Mouse (Mus musculus) forebrain, embryonic 16.5 days (tissue): ENCODE results near the gene Ikzf1. TPM values are rescaled to one million over a fixed set of nuclear protein-coding genes. Genes with fewer than 3 reads are reported as not detected.

Source experiments
- ATAC-seq: fragments of 200-750 bp; cut with Nextera tagmentation; 2 replicates; pipeline ENCODE4 v1.8.0; 2017; ENCODE audit warnings: mild to moderate bottlenecking, moderate library complexity
- H3K27ac ChIP-seq: fragments of 300-500 bp; sonication (generic); 2 replicates; pipeline ENCODE4 v1.5.1; 2014; ENCODE audit warnings: low read length, control low read depth
- H3K27me3 ChIP-seq: fragments of 300-500 bp; sonication (generic); replicated peaks from 2 replicates; pipeline ENCODE4 v1.6.1; 2014; ENCODE audit warnings: low read length; ENCODE audit not compliant: control insufficient read depth, insufficient read depth
- H3K36me3 ChIP-seq: fragments of 300-500 bp; sonication (generic); 2 replicates; pipeline ENCODE4 v1.6.1; 2014; ENCODE audit not compliant: control insufficient read depth, insufficient read depth
- H3K4me1 ChIP-seq: fragments of 300-500 bp; sonication (generic); replicated peaks from 2 replicates; pipeline ENCODE4 v1.6.1; 2014; ENCODE audit warnings: low read length; ENCODE audit not compliant: control insufficient read depth, insufficient read depth
- H3K4me2 ChIP-seq: fragments of 300-500 bp; sonication (generic); 2 replicates; pipeline ENCODE4 v1.6.1; 2014; ENCODE audit warnings: mild to moderate bottlenecking, low read length, control low read depth
- H3K4me3 ChIP-seq: fragments of 300-500 bp; sonication (generic); replicated peaks from 2 replicates; pipeline ENCODE4 v1.5.1; 2014; ENCODE audit warnings: mild to moderate bottlenecking, low read length, control low read depth
- H3K9ac ChIP-seq: fragments of 300-500 bp; sonication (generic); replicated peaks from 2 replicates; pipeline ENCODE4 v1.6.1; 2014; ENCODE audit warnings: low read depth, low read length, control low read depth
- H3K9me3 ChIP-seq: fragments of 300-500 bp; sonication (generic); 2 replicates; pipeline ENCODE4 v1.6.1; 2016; ENCODE audit warnings: low read length; ENCODE audit not compliant: control insufficient read depth
- WGBS: fragments of 180-500 bp; shearing (Covaris S2); extraction: QIAGEN DNeasy Blood & Tissue Kit; methylation state at CpG from one replicate; pipeline ENCODE4 v1.1.7; 2014; 5-methylcytosine and 5-hydroxymethylcytosine counted together
- polyA plus RNA-seq: library from polyadenylated mRNA; unstranded; fragments of >200 nt; fragmentation: Nextera tagmentation; extraction: Ambion mirVana; gene quantifications from 2 replicates; pipeline ENCODE4 v1.2.1, GENCODE M21; 2015

The Ikzf1 gene
- polyA plus RNA-seq, 1 experiment from 2014 or later: 2.6 TPM

GRCm38 (mm10) chr11:11688766-11689330 is 4.0 kb downstream of the Ikzf1 start:
- 87% methylated on average over 6 of the region's 6 CpGs for WGBS
- ATAC-seq: no peak
- H3K9me3 ChIP-seq: no peaks in the 10 kb centered on the region
- H3K4me3 ChIP-seq: no peak overlapping the region
- H3K27ac ChIP-seq: no peak overlapping the region
- peaks cover 20% of the 10 kb centered on the region for H3K4me1 ChIP-seq
- H3K4me2 ChIP-seq: no peak overlapping the region
- H3K27me3 ChIP-seq: peaks cover 25% of the 10 kb centered on the region
- no peak overlapping the region for H3K9ac ChIP-seq
- H3K36me3 ChIP-seq: no peaks in the 10 kb centered on the region

GRCm38 (mm10) chr11:11689701-11690058 is 4.9 kb downstream of the Ikzf1 start:
- Histone ChIP-seq H3K4me1 (peaks cover 20% of the 10 kb centered on the region), H3K9me3 (no peaks in the 10 kb centered on the region)

GRCm38 (mm10) chr11:11690059-11690844 is 5.4 kb downstream of the Ikzf1 start:
- no peak overlapping the region for H3K4me3 ChIP-seq
- H3K9ac ChIP-seq: no peak overlapping the region
- no peak overlapping the region for H3K27ac ChIP-seq
- no peaks in the 10 kb centered on the region for H3K9me3 ChIP-seq
- no peaks in the 10 kb centered on the region for H3K36me3 ChIP-seq
- H3K4me2 ChIP-seq: no peak overlapping the region
- no peak for ATAC-seq
- 57% methylated on average over 11 of the region's 11 CpGs for WGBS
- H3K4me1 ChIP-seq: peaks cover 16% of the 10 kb centered on the region
- peaks cover 21% of the 10 kb centered on the region for H3K27me3 ChIP-seq

More at GRCm38 (mm10) chr11:11689701-11690058, 4.9 kb downstream of the Ikzf1 start:
- H3K27ac ChIP-seq: no peak overlapping the region
- ATAC-seq: no peak
- no peaks in the 10 kb centered on the region for H3K36me3 ChIP-seq
- H3K9ac ChIP-seq: no peak overlapping the region
- no peak overlapping the region for H3K4me3 ChIP-seq
- H3K4me2 ChIP-seq: no peak overlapping the region
- H3K27me3 ChIP-seq: peaks cover 25% of the 10 kb centered on the region

- WGBS: 88% methylated on average over 8 of the region's 8 CpGs
- Histone ChIP-seq H3K4me1 (peaks cover 10% of the 10 kb centered on the region), H3K36me3 (no peaks in the 10 kb centered on the region), H3K27ac (no peak overlapping the region), H3K9ac (no peak overlapping the region), H3K4me3 (no peak overlapping the region), H3K27me3 (peaks cover 17% of the 10 kb centered on the region), H3K4me2 (no peak overlapping the region), H3K9me3 (no peaks in the 10 kb centered on the region)
- no peak for ATAC-seq
Measured at GRCm38 (mm10) chr11:11690845-11691196, 6.0 kb downstream of the Ikzf1 start.

GRCm38 (mm10) chr11:11691324-11692058 is 6.7 kb downstream of the Ikzf1 start:
- Histone ChIP-seq H3K36me3 (no peaks in the 10 kb centered on the region), H3K9me3 (no peaks in the 10 kb centered on the region), H3K9ac (no peak overlapping the region), H3K27me3 (peaks cover 12% of the 10 kb centered on the region; the same call in 1 of the 2 replicates), H3K4me3 (no peak overlapping the region), H3K27ac (no peak overlapping the region), H3K4me1 (peaks cover 4% of the 10 kb centered on the region; the same call in 1 of the 2 replicates), H3K4me2 (no peak overlapping the region)
- WGBS: 92% methylated on average over 14 of the region's 14 CpGs
- ATAC-seq: no peak

- Histone ChIP-seq H3K4me1 (no peaks in the 10 kb centered on the region), H3K4me3 (no peak overlapping the region), H3K27me3 (peaks cover 8% of the 10 kb centered on the region; the same call in 1 of the 2 replicates), H3K9ac (no peak overlapping the region), H3K9me3 (no peaks in the 10 kb centered on the region), H3K27ac (no peak overlapping the region), H3K4me2 (no peak overlapping the region), H3K36me3 (no peaks in the 10 kb centered on the region)
- ATAC-seq: no peak
- 92% methylated on average over 10 of the region's 10 CpGs for WGBS
Measured at GRCm38 (mm10) chr11:11692558-11693166, 7.9 kb downstream of the Ikzf1 start.

- Histone ChIP-seq H3K27me3 (0 out of 2 replicates have a peak, but pooled peaks cover 2% of the 10 kb centered on the region), H3K4me1 (no peaks in the 10 kb centered on the region), H3K4me3 (no peak overlapping the region), H3K9me3 (no peaks in the 10 kb centered on the region), H3K9ac (no peak overlapping the region), H3K36me3 (no peaks in the 10 kb centered on the region), H3K27ac (no peak overlapping the region), H3K4me2 (no peak overlapping the region)
- ATAC-seq: no peak
- WGBS: 94% methylated on average over 3 of the region's 3 CpGs
Measured at GRCm38 (mm10) chr11:11693446-11693845, 8.6 kb downstream of the Ikzf1 start.

- Histone ChIP-seq H3K9ac (no peak overlapping the region), H3K4me2 (no peak overlapping the region), H3K27me3 (0 out of 2 replicates have a peak, but pooled peaks cover under 1% of the 10 kb centered on the region), H3K4me3 (no peak overlapping the region), H3K9me3 (no peaks in the 10 kb centered on the region), H3K27ac (no peak overlapping the region), H3K4me1 (no peaks in the 10 kb centered on the region), H3K36me3 (no peaks in the 10 kb centered on the region)
- WGBS: 81% methylated on average over 2 of the region's 2 CpGs
- ATAC-seq: no peak
Measured at GRCm38 (mm10) chr11:11694072-11694471, 9.3 kb downstream of the Ikzf1 start.
